Mouse (Mus musculus): ENCODE data around the gene Fam76b.

DNA sequence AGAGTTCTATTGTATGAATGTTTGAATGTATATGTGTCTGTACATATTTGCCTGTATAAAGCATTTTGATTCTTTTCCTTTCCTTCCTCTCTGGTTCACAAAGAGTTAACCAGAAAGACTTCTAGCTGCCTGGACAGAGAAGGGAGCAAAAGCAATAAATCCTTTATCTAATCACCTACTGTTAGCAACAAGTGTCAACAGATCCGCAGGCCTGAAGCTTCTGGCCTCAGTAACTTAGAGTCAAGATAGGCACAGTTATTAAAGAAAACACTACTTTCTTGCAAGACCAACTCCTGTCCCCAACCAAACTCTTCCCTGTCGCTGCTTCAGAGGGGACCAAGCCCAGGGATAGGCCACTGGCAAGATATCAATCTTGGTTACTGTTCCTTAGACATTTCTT lies 55.0 kb downstream of the Fam76b start:
- no peak for TF ChIP-seq CTCF (IDR thresholded peaks at IDR 0.05; ENCODE audit: borderline replicate concordance, insufficient read depth, low read depth, low read length)
- no peak for TF ChIP-seq POLR2A (IDR thresholded peaks at IDR 0.05; ENCODE audit: borderline replicate concordance, insufficient read depth, low read length)
